Mouse (Mus musculus): Measurements from ENCODE around the gene Pafah1b3. TPM values are rescaled to one million over a fixed set of nuclear protein-coding genes. Genes with fewer than 3 reads are reported as not detected.

Gene Pafah1b3
- polyA plus RNA-seq, 1 experiment from 2014 or later = 198 TPM

DNA sequence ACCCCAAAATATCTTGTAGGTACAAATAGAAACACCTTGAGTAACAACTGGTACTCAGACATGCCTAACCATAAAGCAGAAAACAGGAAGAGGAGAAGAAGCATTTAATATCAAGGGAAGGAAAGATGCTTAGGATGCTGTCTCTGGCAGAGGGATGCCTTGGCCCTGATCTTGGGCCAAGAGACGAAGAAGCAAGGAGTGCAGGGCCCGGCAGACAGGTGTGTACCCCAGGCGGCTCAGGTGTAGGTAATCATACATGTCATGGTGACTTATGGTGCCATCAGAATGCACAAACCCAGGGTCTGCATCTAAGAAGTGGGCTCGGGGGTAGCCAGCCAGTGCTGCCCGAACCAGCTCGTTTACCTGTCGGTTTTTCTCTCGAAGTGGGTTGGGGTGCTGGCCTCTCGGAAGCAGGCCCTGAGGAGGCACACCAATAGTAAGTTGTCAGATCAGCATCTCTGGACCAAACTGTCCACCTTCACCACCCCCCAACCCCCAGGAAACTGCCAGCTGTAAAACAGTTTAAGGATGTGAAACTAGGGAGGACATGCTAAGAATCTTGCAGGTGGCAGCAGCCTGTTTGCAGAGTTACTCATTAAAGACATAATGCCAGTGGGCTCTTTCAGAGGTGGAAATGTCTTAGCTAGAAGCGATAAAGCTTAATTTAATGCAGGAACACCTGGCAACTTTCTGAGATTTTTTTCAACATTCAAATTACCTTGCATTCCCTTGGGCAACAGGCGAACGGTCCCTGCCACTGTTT is 2.6 kb downstream of the Pafah1b3 start:
- Histone ChIP-seq H3K27ac (ENCODE audit: low read depth) (no peak overlapping the region), H3K4me1 (replicated peaks; ENCODE audit: control insufficient read depth, insufficient read depth, low read length) (peaks cover 11% of the 10 kb centered on the region), H3K9ac (ENCODE audit: low read length) (no peak overlapping the region), H3K27me3 (replicated peaks; ENCODE audit: control insufficient read depth, insufficient read depth, low read length) (no peaks in the 10 kb centered on the region), H3K4me2 (ENCODE audit: low read length) (no peak overlapping the region), H3K36me3 (ENCODE audit: control insufficient read depth, insufficient read depth, low read length) (peaks cover 57% of the 10 kb centered on the region), H3K9me3 (ENCODE audit: control insufficient read depth, low read length) (no peaks in the 10 kb centered on the region), H3K4me3 (ENCODE audit: low read depth, low read length) (no peak overlapping the region)
- 89% methylated on average over 12 of the region's 12 CpGs for whole genome bisulfite sequencing
- ATAC-seq (replicated peaks; ENCODE audit: low FRiP score, low TSS enrichment, low read depth) (no peak), DNase-seq (ENCODE audit: low spot score) (no peak)

- WGBS = 92% methylated on average over 4 of the region's 4 CpGs
- Histone ChIP-seq H3K36me3 (ENCODE audit: control insufficient read depth, insufficient read depth, low read length) (peaks cover 63% of the 10 kb centered on the region), H3K9me3 (ENCODE audit: control insufficient read depth, low read length) (no peaks in the 10 kb centered on the region), H3K9ac (ENCODE audit: low read length) (no peak overlapping the region), H3K4me1 (replicated peaks; ENCODE audit: control insufficient read depth, insufficient read depth, low read length) (peaks cover 11% of the 10 kb centered on the region), H3K4me2 (ENCODE audit: low read length) (no peak overlapping the region), H3K27me3 (replicated peaks; ENCODE audit: control insufficient read depth, insufficient read depth, low read length) (no peaks in the 10 kb centered on the region), H3K27ac (ENCODE audit: low read depth) (no peak overlapping the region), H3K4me3 (ENCODE audit: low read depth, low read length) (no peak overlapping the region)
- DNase-seq (ENCODE audit: low spot score) (no peak), ATAC-seq (replicated peaks; ENCODE audit: low FRiP score, low TSS enrichment, low read depth) (no peak)
These were observed 3.3 kb downstream of the Pafah1b3 start for GRCm38 (mm10) chr7:25294495-25294894.

DNA sequence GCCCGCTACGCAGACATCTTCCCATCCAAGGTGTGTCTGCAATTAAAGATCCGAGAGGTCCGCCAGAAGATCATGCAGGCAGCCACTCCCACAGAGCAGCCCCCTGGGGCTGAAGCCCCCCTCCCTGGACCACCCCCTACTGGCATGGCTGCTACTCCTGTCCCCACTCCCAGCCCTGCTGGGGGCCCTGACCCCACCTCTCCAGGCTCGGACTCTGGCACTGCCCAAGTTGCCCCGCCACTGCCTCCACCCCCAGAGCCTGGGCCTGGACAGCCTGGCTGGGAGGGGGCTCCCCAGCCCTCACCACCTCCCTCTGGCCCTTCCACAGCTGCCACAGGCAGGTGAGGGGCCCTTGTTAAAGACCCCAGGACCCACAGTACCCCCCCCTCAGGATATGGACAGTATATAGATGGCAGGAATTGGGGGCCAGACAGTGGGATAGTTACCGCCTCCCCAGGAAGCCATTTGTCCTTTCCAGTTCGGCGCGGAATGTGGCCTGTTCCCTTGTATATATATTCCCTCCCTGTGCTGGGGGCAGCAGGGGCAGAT is 4.5 kb downstream of the Pafah1b3 start:
- no peaks in the 10 kb centered on the region for H3K9me3 ChIP-seq (ENCODE audit: control insufficient read depth, low read length)
- no peaks in the 10 kb centered on the region for H3K27me3 ChIP-seq (replicated peaks; ENCODE audit: control insufficient read depth, insufficient read depth, low read length)
- H3K4me1 ChIP-seq (replicated peaks; ENCODE audit: control insufficient read depth, insufficient read depth, low read length) = peaks cover 11% of the 10 kb centered on the region
- no peak overlapping the region for H3K27ac ChIP-seq (ENCODE audit: low read depth)
- H3K4me2 ChIP-seq (ENCODE audit: low read length) = no peak overlapping the region
- DNase-seq (ENCODE audit: low spot score) (no peak), ATAC-seq (replicated peaks; ENCODE audit: low FRiP score, low TSS enrichment, low read depth) (no peak)
- H3K9ac ChIP-seq (ENCODE audit: low read length) = no peak overlapping the region
- H3K4me3 ChIP-seq (ENCODE audit: low read depth, low read length) = no peak overlapping the region
- H3K36me3 ChIP-seq (ENCODE audit: control insufficient read depth, insufficient read depth, low read length) = peaks cover 76% of the 10 kb centered on the region
- WGBS = 72% methylated on average over 10 of the region's 10 CpGs

- no peak for DNase-seq (ENCODE audit: low spot score)
- H3K27me3 ChIP-seq (replicated peaks; ENCODE audit: control insufficient read depth, insufficient read depth, low read length) = no peaks in the 10 kb centered on the region
- no peak overlapping the region for H3K9ac ChIP-seq (ENCODE audit: low read length)
- no peak overlapping the region for H3K4me3 ChIP-seq (ENCODE audit: low read depth, low read length)
- WGBS = 72% methylated on average over 7 of the region's 7 CpGs
- H3K27ac ChIP-seq (ENCODE audit: low read depth) = no peak overlapping the region
- H3K9me3 ChIP-seq (ENCODE audit: control insufficient read depth, low read length) = no peaks in the 10 kb centered on the region
- H3K4me2 ChIP-seq (ENCODE audit: low read length) = no peak overlapping the region
- ATAC-seq (replicated peaks; ENCODE audit: low FRiP score, low TSS enrichment, low read depth) = no peak
- H3K4me1 ChIP-seq (replicated peaks; ENCODE audit: control insufficient read depth, insufficient read depth, low read length) = peaks cover 11% of the 10 kb centered on the region
- H3K36me3 ChIP-seq (ENCODE audit: control insufficient read depth, insufficient read depth, low read length) = peaks cover 87% of the 10 kb centered on the region
These were observed 5.7 kb downstream of the Pafah1b3 start for GRCm38 (mm10) chr7:25292107-25292506.

GRCm38 (mm10) chr7:25290911-25291310 is 6.9 kb downstream of the Pafah1b3 start:
- peaks cover 98% of the 10 kb centered on the region for H3K36me3 ChIP-seq (ENCODE audit: control insufficient read depth, insufficient read depth, low read length)
- no peaks in the 10 kb centered on the region for H3K9me3 ChIP-seq (ENCODE audit: control insufficient read depth, low read length)
- no peak for DNase-seq (ENCODE audit: low spot score)
- no peak overlapping the region for H3K27ac ChIP-seq (ENCODE audit: low read depth)
- no peaks in the 10 kb centered on the region for H3K27me3 ChIP-seq (replicated peaks; ENCODE audit: control insufficient read depth, insufficient read depth, low read length)
- H3K9ac ChIP-seq (ENCODE audit: low read length) = no peak overlapping the region
- ATAC-seq (replicated peaks; ENCODE audit: low FRiP score, low TSS enrichment, low read depth) = peak; percentile 3; the same call in 1 of the 2 replicates
- no peak overlapping the region for H3K4me3 ChIP-seq (ENCODE audit: low read depth, low read length)
- H3K4me2 ChIP-seq (ENCODE audit: low read length) = no peak overlapping the region
- 87% methylated on average over 2 of the region's 2 CpGs for WGBS
- H3K4me1 ChIP-seq (replicated peaks; ENCODE audit: control insufficient read depth, insufficient read depth, low read length) = peaks cover 1% of the 10 kb centered on the region

- WGBS = 79% methylated on average over 1 of the region's 1 CpGs
- no peaks in the 10 kb centered on the region for H3K27me3 ChIP-seq (replicated peaks; ENCODE audit: control insufficient read depth, insufficient read depth, low read length)
These were observed 7.3 kb downstream of the Pafah1b3 start for GRCm38 (mm10) chr7:25290463-25290862.

DNA sequence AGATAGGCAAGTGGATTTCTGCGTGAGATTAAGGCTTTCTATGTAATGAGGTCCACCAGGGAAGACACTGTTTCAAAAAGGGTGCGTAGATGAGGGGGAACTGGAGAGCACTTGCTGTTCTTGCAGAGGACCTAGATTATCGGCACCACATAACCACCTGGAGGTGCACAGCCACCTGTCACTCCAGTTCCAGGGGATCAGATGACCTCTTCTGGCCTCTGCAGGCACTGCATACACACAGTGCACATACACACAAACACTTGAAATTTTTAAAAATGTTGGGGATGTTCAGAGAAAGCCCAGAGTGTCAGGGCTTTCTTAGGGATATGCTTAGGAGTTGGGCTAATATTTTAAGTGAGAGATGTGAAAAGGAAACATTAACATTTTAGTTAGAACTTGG is 7.9 kb downstream of the Pafah1b3 start:
- 96% methylated on average over 3 of the region's 3 CpGs for WGBS
- H3K9ac ChIP-seq (ENCODE audit: low read length) = no peak overlapping the region
- H3K9me3 ChIP-seq (ENCODE audit: control insufficient read depth, low read length) = no peaks in the 10 kb centered on the region
- H3K36me3 ChIP-seq (ENCODE audit: control insufficient read depth, insufficient read depth, low read length) = peaks cover 100% of the 10 kb centered on the region
- H3K4me1 ChIP-seq (replicated peaks; ENCODE audit: control insufficient read depth, insufficient read depth, low read length) = no peaks in the 10 kb centered on the region; the same call in 1 of the 2 replicates
- H3K4me2 ChIP-seq (ENCODE audit: low read length) = no peak overlapping the region
- no peaks in the 10 kb centered on the region for H3K27me3 ChIP-seq (replicated peaks; ENCODE audit: control insufficient read depth, insufficient read depth, low read length)
- DNase-seq (ENCODE audit: low spot score) = no peak
- H3K4me3 ChIP-seq (ENCODE audit: low read depth, low read length) = no peak overlapping the region
- no peak overlapping the region for H3K27ac ChIP-seq (ENCODE audit: low read depth)
- ATAC-seq (replicated peaks; ENCODE audit: low FRiP score, low TSS enrichment, low read depth) = no peak

More at GRCm38 (mm10) chr7:25290463-25290862, 7.3 kb downstream of the Pafah1b3 start:
- Histone ChIP-seq H3K36me3 (ENCODE audit: control insufficient read depth, insufficient read depth, low read length) (peaks cover 98% of the 10 kb centered on the region), H3K4me3 (ENCODE audit: low read depth, low read length) (no peak overlapping the region), H3K9ac (ENCODE audit: low read length) (no peak overlapping the region), H3K27ac (ENCODE audit: low read depth) (no peak overlapping the region), H3K4me2 (ENCODE audit: low read length) (no peak overlapping the region), H3K4me1 (replicated peaks; ENCODE audit: control insufficient read depth, insufficient read depth, low read length) (no peaks in the 10 kb centered on the region; the same call in 1 of the 2 replicates), H3K9me3 (ENCODE audit: control insufficient read depth, low read length) (no peaks in the 10 kb centered on the region)
- DNase-seq (ENCODE audit: low spot score) = no peak
- peak; percentile 20 for ATAC-seq (replicated peaks; ENCODE audit: low FRiP score, low TSS enrichment, low read depth)

DNA sequence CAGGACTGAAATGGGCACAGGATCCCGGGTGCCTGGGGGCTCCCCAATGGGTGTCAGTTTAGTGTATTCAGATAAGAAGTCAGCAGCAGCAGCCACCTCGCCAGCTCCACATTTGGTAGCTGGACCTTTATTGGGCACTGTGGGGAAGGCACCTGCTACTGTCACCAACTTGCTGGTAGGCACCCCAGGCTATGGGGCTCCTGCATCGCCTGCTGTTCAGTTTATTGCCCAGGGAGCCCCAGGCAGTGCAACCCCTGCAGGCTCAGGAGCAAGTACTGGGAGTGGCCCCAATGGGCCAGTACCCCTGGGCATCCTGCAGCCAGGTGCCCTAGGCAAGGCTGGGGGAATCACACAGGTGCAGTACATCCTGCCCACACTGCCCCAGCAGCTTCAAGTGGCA is 9.1 kb downstream of the Pafah1b3 start:
- H3K36me3 ChIP-seq (ENCODE audit: control insufficient read depth, insufficient read depth, low read length) = peaks cover 94% of the 10 kb centered on the region
- no peak overlapping the region for H3K4me3 ChIP-seq (ENCODE audit: low read depth, low read length)
- WGBS = 92% methylated on average over 3 of the region's 3 CpGs
- no peak overlapping the region for H3K4me2 ChIP-seq (ENCODE audit: low read length)
- no peaks in the 10 kb centered on the region for H3K9me3 ChIP-seq (ENCODE audit: control insufficient read depth, low read length)
- no peak for DNase-seq (ENCODE audit: low spot score)
- H3K27ac ChIP-seq (ENCODE audit: low read depth) = no peak overlapping the region
- H3K27me3 ChIP-seq (replicated peaks; ENCODE audit: control insufficient read depth, insufficient read depth, low read length) = no peaks in the 10 kb centered on the region
- no peak overlapping the region for H3K9ac ChIP-seq (ENCODE audit: low read length)
- H3K4me1 ChIP-seq (replicated peaks; ENCODE audit: control insufficient read depth, insufficient read depth, low read length) = peaks cover 11% of the 10 kb centered on the region
- no peak for ATAC-seq (replicated peaks; ENCODE audit: low FRiP score, low TSS enrichment, low read depth)

DNA sequence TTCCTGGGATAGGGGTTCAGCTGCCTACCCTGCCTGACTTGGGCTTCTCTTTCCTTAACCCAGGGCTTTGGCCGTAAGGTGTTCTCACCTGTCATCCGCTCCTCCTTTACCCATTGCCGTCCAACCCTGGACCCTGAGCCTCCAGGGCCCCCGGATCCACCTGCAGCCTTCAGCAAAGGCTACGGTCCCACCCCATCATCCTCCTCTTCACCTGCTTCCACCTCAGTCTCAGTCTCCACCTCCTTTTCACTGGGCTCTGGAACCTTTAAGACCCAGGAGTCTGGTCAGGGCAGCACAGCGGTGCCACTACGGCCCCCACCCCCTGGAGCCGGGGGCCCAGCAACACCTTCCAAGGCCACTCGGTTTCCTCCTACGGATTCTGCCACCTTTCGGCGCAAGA is 9.8 kb downstream of the Pafah1b3 start:
- peaks cover 18% of the 10 kb centered on the region for H3K4me1 ChIP-seq (replicated peaks; ENCODE audit: control insufficient read depth, insufficient read depth, low read length)
- 91% methylated on average over 12 of the region's 12 CpGs for WGBS
- H3K4me3 ChIP-seq (ENCODE audit: low read depth, low read length) = no peak overlapping the region
- no peak for ATAC-seq (replicated peaks; ENCODE audit: low FRiP score, low TSS enrichment, low read depth)
- H3K9me3 ChIP-seq (ENCODE audit: control insufficient read depth, low read length) = no peaks in the 10 kb centered on the region
- H3K27ac ChIP-seq (ENCODE audit: low read depth) = no peak overlapping the region
- DNase-seq (ENCODE audit: low spot score) = no peak
- H3K4me2 ChIP-seq (ENCODE audit: low read length) = no peak overlapping the region
- peaks cover 87% of the 10 kb centered on the region for H3K36me3 ChIP-seq (ENCODE audit: control insufficient read depth, insufficient read depth, low read length)
- no peaks in the 10 kb centered on the region for H3K27me3 ChIP-seq (replicated peaks; ENCODE audit: control insufficient read depth, insufficient read depth, low read length)
- no peak overlapping the region for H3K9ac ChIP-seq (ENCODE audit: low read length)
